ENCODE assay signal across 8 mouse cellular contexts in the genomic region with DNA sequence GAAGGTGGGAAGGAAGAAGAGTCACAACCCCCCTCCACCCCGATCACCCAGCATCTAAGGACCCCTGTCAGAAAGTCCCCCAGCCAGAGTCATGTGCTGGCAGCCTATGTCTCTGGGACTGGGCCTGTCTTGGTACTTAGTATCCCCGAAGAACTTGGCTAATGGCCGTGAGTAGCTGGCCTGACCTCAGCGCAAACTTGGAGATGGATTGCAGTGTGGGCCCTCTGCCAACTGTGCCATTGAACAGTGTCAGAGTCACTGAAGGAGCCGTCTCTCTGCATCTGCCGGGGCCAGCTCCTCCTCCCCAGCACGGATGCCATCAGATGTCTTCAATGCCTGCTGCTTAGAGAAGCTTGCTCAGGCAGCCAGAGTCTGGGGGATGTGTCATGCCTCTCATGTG. TPM values are rescaled to one million over a fixed set of nuclear protein-coding genes. Genes with fewer than 3 reads are reported as not detected.
DNase-seq lines count a peak whose midpoint lies in the region; ATAC-seq lines count a peak whose summit lies in the region.
"Had no signal": no experiment of that assay in that cellular context is flagged by ENCODE, and none has a peak within 500 bp of the region (broad histone marks: within the 10 kb centered on the region; RNA-seq: fewer than 3 reads in every experiment).

No protein-coding gene starts in this region.

- H3K4me1 ChIP-seq in heart, embryonic 12.5 days (replicated peaks): peaks cover 7% of the 10 kb centered on the region; the same call in 1 of the 2 replicates
- H3K4me1 ChIP-seq in midbrain, embryonic 14.5 days (ENCODE audit: control insufficient read depth, insufficient read depth, low read length): no peaks in the 10 kb centered on the region
- H3K4me1 ChIP-seq: limb, embryonic 12.5 days had no signal

- no peak overlapping the region for H3K4me3 ChIP-seq in heart, embryonic 12.5 days
- H3K4me3 ChIP-seq in midbrain, embryonic 14.5 days (replicated peaks; ENCODE audit: low read depth, low read length): no peak overlapping the region
- H3K4me3 ChIP-seq: limb, embryonic 12.5 days had no signal

- H3K36me3 ChIP-seq in heart, embryonic 12.5 days: no peaks in the 10 kb centered on the region
- H3K36me3 ChIP-seq in midbrain, embryonic 14.5 days (ENCODE audit: control insufficient read depth, insufficient read depth, low read length): no peaks in the 10 kb centered on the region
- H3K36me3 ChIP-seq: limb, embryonic 12.5 days had no signal

- H3K27ac ChIP-seq in heart, embryonic 12.5 days (ENCODE audit: poor library complexity, severe bottlenecking): no peak overlapping the region
- no peak overlapping the region for H3K27ac ChIP-seq in midbrain, embryonic 14.5 days (replicated peaks; ENCODE audit: low read depth, low read length)
- H3K27ac ChIP-seq: limb, embryonic 12.5 days had no signal

- 53% methylated on average over 7 of the region's 7 CpGs for WGBS in heart, embryonic 12.5 days
- 69% methylated on average over 7 of the region's 7 CpGs for WGBS in midbrain, embryonic 14.5 days

- no peaks in the 10 kb centered on the region for H3K27me3 ChIP-seq in heart, embryonic 12.5 days (replicated peaks)
- no peaks in the 10 kb centered on the region for H3K27me3 ChIP-seq in midbrain, embryonic 14.5 days (ENCODE audit: control insufficient read depth, insufficient read depth, low read length)
- H3K27me3 ChIP-seq: limb, embryonic 12.5 days had no signal

- 0 out of 2 replicates have a peak overlapping the region, but pooled peaks have one; percentile 2 for H3K4me2 ChIP-seq in heart, embryonic 12.5 days
- H3K4me2 ChIP-seq in midbrain, embryonic 14.5 days (ENCODE audit: low read length): no peak overlapping the region
- H3K4me2 ChIP-seq: limb, embryonic 12.5 days had no signal

- DNase-seq in urinary bladder, adult 2 months (ENCODE audit: low spot score): peak; percentile 24
- no peak for DNase-seq in urinary bladder, postnatal 10 days (ENCODE audit: low spot score)
- peak; percentile 84 to 89 for DNase-seq in cerebellum, postnatal 10 days
- DNase-seq in layer of hippocampus, adult 8-10 months (ENCODE audit: low spot score in 2 of 2): peak; percentile 21 to 44
- peak; percentile 64 for DNase-seq in midbrain, embryonic 14.5 days
- peak; percentile 18 to 19 for DNase-seq in thymus, postnatal 10 days (ENCODE audit: low spot score in 2 of 2)

- H3K9ac ChIP-seq in heart, embryonic 12.5 days: peak overlapping the region; percentile 12; the same call in 1 of the 2 replicates
- no peak overlapping the region for H3K9ac ChIP-seq in midbrain, embryonic 14.5 days (replicated peaks; ENCODE audit: low read length)
- H3K9ac ChIP-seq: limb, embryonic 12.5 days had no signal

- no peak; the same call in 1 of the 2 replicates for ATAC-seq in heart, embryonic 12.5 days (ENCODE audit: insufficient number of reproducible peaks, low FRiP score)
- peak; percentile 58; the same call in 1 of the 2 replicates for ATAC-seq in midbrain, embryonic 14.5 days (ENCODE audit: low FRiP score, low TSS enrichment)

- H3K9me3 ChIP-seq in heart, embryonic 12.5 days (replicated peaks): no peaks in the 10 kb centered on the region
- H3K9me3 ChIP-seq in midbrain, embryonic 14.5 days (ENCODE audit: control insufficient read depth, low read length): no peaks in the 10 kb centered on the region
- H3K9me3 ChIP-seq: limb, embryonic 12.5 days had no signal

RNA-seq across cellular contexts. Expression of gene Ppm1l, which starts 26.4 kb away (rescaled TPM):
- 6.7 and 10.3 TPM in 2 replicates for polyA plus RNA-seq in urinary bladder, adult 2 months (2012; rRNA removed)
- polyA plus RNA-seq in heart, embryonic 12.5 days (2016; fragmentation: Nextera tagmentation; extraction: Ambion mirVana): 9.8 and 11.8 TPM in 2 replicates
- total RNA-seq in layer of hippocampus, adult 8-10 months (2022): 10 to 100 TPM; 49.6 to 54.8 (median 52.7) TPM
- polyA plus RNA-seq in midbrain, embryonic 14.5 days (2014; fragmentation: Nextera tagmentation; extraction: Ambion mirVana): 20.4 and 26.2 TPM in 2 replicates
